Mouse (Mus musculus): Measurements from ENCODE around the gene Thap3. TPM values are rescaled to one million over a fixed set of nuclear protein-coding genes. Genes with fewer than 3 reads are reported as not detected.
A peak's percentile ranks its signal among the peaks of the same experiment; 100 is the strongest.

Thap3 gene
- polyA plus RNA-seq, 1 experiment from 2014 or later: 17.4 TPM

- peak overlapping the region; percentile 100 for H3K4me3 ChIP-seq (ENCODE audit: low read depth, low read length)
- H3K9me3 ChIP-seq (ENCODE audit: control insufficient read depth, low read length): no peaks in the 10 kb centered on the region
- peaks cover 13% of the 10 kb centered on the region for H3K36me3 ChIP-seq (ENCODE audit: control insufficient read depth, insufficient read depth, low read length)
- H3K9ac ChIP-seq (ENCODE audit: low read length): peak overlapping the region; percentile 85
- WGBS: under 1% methylated on average over 51 of the region's 111 CpGs
- no peak for DNase-seq (ENCODE audit: low spot score)
- H3K27me3 ChIP-seq (ENCODE audit: control insufficient read depth, insufficient read depth, low read length): no peaks in the 10 kb centered on the region
- H3K4me2 ChIP-seq (ENCODE audit: low read depth): peak overlapping the region; percentile 88
- H3K4me1 ChIP-seq (ENCODE audit: control insufficient read depth, insufficient read depth, low read length): peaks cover 13% of the 10 kb centered on the region; the same call in 1 of the 2 replicates
- ATAC-seq (ENCODE audit: insufficient read depth, low FRiP score, low TSS enrichment): peak; percentile 65; the same call in 1 of the 2 replicates
- H3K27ac ChIP-seq (ENCODE audit: low read depth, low read length): peak overlapping the region; percentile 60
Measured at GRCm38 (mm10) chr4:151995371-151996172, 6.8 kb upstream of the Thap3 start.

GRCm38 (mm10) chr4:151994228-151995171 lies 5.7 kb upstream of the Thap3 start:
- WGBS: under 1% methylated on average over 57 of the region's 61 CpGs
- H3K4me2 ChIP-seq (ENCODE audit: low read depth): peak overlapping the region; percentile 88

GRCm38 (mm10) chr4:151993035-151993434 lies 4.2 kb upstream of the Thap3 start:
- Histone ChIP-seq H3K36me3 (ENCODE audit: control insufficient read depth, insufficient read depth, low read length) (peaks cover 14% of the 10 kb centered on the region), H3K27me3 (ENCODE audit: control insufficient read depth, insufficient read depth, low read length) (no peaks in the 10 kb centered on the region), H3K9me3 (ENCODE audit: control insufficient read depth, low read length) (no peaks in the 10 kb centered on the region), H3K9ac (ENCODE audit: low read length) (no peak overlapping the region), H3K4me2 (ENCODE audit: low read depth) (no peak overlapping the region), H3K4me1 (ENCODE audit: control insufficient read depth, insufficient read depth, low read length) (peaks cover 16% of the 10 kb centered on the region), H3K4me3 (ENCODE audit: low read depth, low read length) (no peak overlapping the region), H3K27ac (ENCODE audit: low read depth, low read length) (no peak overlapping the region)
- ATAC-seq (ENCODE audit: insufficient read depth, low FRiP score, low TSS enrichment) (no peak), DNase-seq (ENCODE audit: low spot score) (no peak)
- 92% methylated on average over 6 of the region's 6 CpGs for WGBS

More at GRCm38 (mm10) chr4:151994228-151995171, 5.7 kb upstream of the Thap3 start:
- peak overlapping the region; percentile 60; the same call in 1 of the 2 replicates for H3K27ac ChIP-seq (ENCODE audit: low read depth, low read length)
- peaks cover 13% of the 10 kb centered on the region; the same call in 1 of the 2 replicates for H3K4me1 ChIP-seq (ENCODE audit: control insufficient read depth, insufficient read depth, low read length)
- H3K9ac ChIP-seq (ENCODE audit: low read length): peak overlapping the region; percentile 85
- no peaks in the 10 kb centered on the region for H3K27me3 ChIP-seq (ENCODE audit: control insufficient read depth, insufficient read depth, low read length)
- peaks cover 14% of the 10 kb centered on the region for H3K36me3 ChIP-seq (ENCODE audit: control insufficient read depth, insufficient read depth, low read length)
- DNase-seq (ENCODE audit: low spot score): peak; percentile 57
- H3K4me3 ChIP-seq (ENCODE audit: low read depth, low read length): peak overlapping the region; percentile 100
- no peaks in the 10 kb centered on the region for H3K9me3 ChIP-seq (ENCODE audit: control insufficient read depth, low read length)
- ATAC-seq (ENCODE audit: insufficient read depth, low FRiP score, low TSS enrichment): no peak

- no peak overlapping the region for H3K9ac ChIP-seq (ENCODE audit: low read length)
- no peaks in the 10 kb centered on the region for H3K9me3 ChIP-seq (ENCODE audit: control insufficient read depth, low read length)
- no peak overlapping the region for H3K4me2 ChIP-seq (ENCODE audit: low read depth)
- no peak overlapping the region for H3K27ac ChIP-seq (ENCODE audit: low read depth, low read length)
- ATAC-seq (ENCODE audit: insufficient read depth, low FRiP score, low TSS enrichment) (no peak), DNase-seq (ENCODE audit: low spot score) (no peak)
- H3K27me3 ChIP-seq (ENCODE audit: control insufficient read depth, insufficient read depth, low read length): no peaks in the 10 kb centered on the region
- H3K4me1 ChIP-seq (ENCODE audit: control insufficient read depth, insufficient read depth, low read length): peaks cover 19% of the 10 kb centered on the region
- 93% methylated on average over 9 of the region's 9 CpGs for WGBS
- H3K36me3 ChIP-seq (ENCODE audit: control insufficient read depth, insufficient read depth, low read length): peaks cover 14% of the 10 kb centered on the region
- H3K4me3 ChIP-seq (ENCODE audit: low read depth, low read length): no peak overlapping the region
Measured at GRCm38 (mm10) chr4:151992091-151992490, 3.3 kb upstream of the Thap3 start.

GRCm38 (mm10) chr4:151989110-151989488 lies 302 bp upstream of the Thap3 start:
- no peak overlapping the region for H3K9ac ChIP-seq (ENCODE audit: low read length)
- H3K27me3 ChIP-seq (ENCODE audit: control insufficient read depth, insufficient read depth, low read length): no peaks in the 10 kb centered on the region
- DNase-seq (ENCODE audit: low spot score): no peak
- WGBS: 25% methylated on average over 6 of the region's 6 CpGs
- H3K4me1 ChIP-seq (ENCODE audit: control insufficient read depth, insufficient read depth, low read length): peaks cover 13% of the 10 kb centered on the region
- peak overlapping the region; percentile 86 for H3K4me3 ChIP-seq (ENCODE audit: low read depth, low read length)
- no peak overlapping the region for H3K27ac ChIP-seq (ENCODE audit: low read depth, low read length)
- peak; percentile 29 for ATAC-seq (ENCODE audit: insufficient read depth, low FRiP score, low TSS enrichment)
- H3K9me3 ChIP-seq (ENCODE audit: control insufficient read depth, low read length): no peaks in the 10 kb centered on the region
- H3K36me3 ChIP-seq (ENCODE audit: control insufficient read depth, insufficient read depth, low read length): peaks cover 14% of the 10 kb centered on the region
- peak overlapping the region; percentile 84 for H3K4me2 ChIP-seq (ENCODE audit: low read depth)

- H3K36me3 ChIP-seq (ENCODE audit: control insufficient read depth, insufficient read depth, low read length): peaks cover 14% of the 10 kb centered on the region
- no peak overlapping the region for H3K27ac ChIP-seq (ENCODE audit: low read depth, low read length)
- ATAC-seq (ENCODE audit: insufficient read depth, low FRiP score, low TSS enrichment) (no peak), DNase-seq (ENCODE audit: low spot score) (no peak)
- H3K4me2 ChIP-seq (ENCODE audit: low read depth): peak overlapping the region; percentile 84
- H3K27me3 ChIP-seq (ENCODE audit: control insufficient read depth, insufficient read depth, low read length): no peaks in the 10 kb centered on the region
- peak overlapping the region; percentile 86 for H3K4me3 ChIP-seq (ENCODE audit: low read depth, low read length)
- H3K9ac ChIP-seq (ENCODE audit: low read length): peak overlapping the region; percentile 87
- no peaks in the 10 kb centered on the region for H3K9me3 ChIP-seq (ENCODE audit: control insufficient read depth, low read length)
- H3K4me1 ChIP-seq (ENCODE audit: control insufficient read depth, insufficient read depth, low read length): peaks cover 7% of the 10 kb centered on the region
- 31% methylated on average over 10 of the region's 10 CpGs for WGBS
Measured at GRCm38 (mm10) chr4:151988014-151988341, 819 bp downstream of the Thap3 start.

- ATAC-seq (ENCODE audit: insufficient read depth, low FRiP score, low TSS enrichment): no peak
- WGBS: 62% methylated on average over 8 of the region's 8 CpGs
- H3K27ac ChIP-seq (ENCODE audit: low read depth, low read length): no peak overlapping the region
- no peaks in the 10 kb centered on the region for H3K9me3 ChIP-seq (ENCODE audit: control insufficient read depth, low read length)
- peaks cover 10% of the 10 kb centered on the region for H3K36me3 ChIP-seq (ENCODE audit: control insufficient read depth, insufficient read depth, low read length)
- no peaks in the 10 kb centered on the region for H3K27me3 ChIP-seq (ENCODE audit: control insufficient read depth, insufficient read depth, low read length)
- H3K9ac ChIP-seq (ENCODE audit: low read length): no peak overlapping the region
- H3K4me3 ChIP-seq (ENCODE audit: low read depth, low read length): no peak overlapping the region
- H3K4me1 ChIP-seq (ENCODE audit: control insufficient read depth, insufficient read depth, low read length): peaks cover 7% of the 10 kb centered on the region
- H3K4me2 ChIP-seq (ENCODE audit: low read depth): no peak overlapping the region
- no peak for DNase-seq (ENCODE audit: low spot score)
Measured at GRCm38 (mm10) chr4:151986650-151987049, 2.1 kb downstream of the Thap3 start.

GRCm38 (mm10) chr4:151985886-151986285 lies 2.9 kb downstream of the Thap3 start:
- Histone ChIP-seq H3K9ac (ENCODE audit: low read length) (peak overlapping the region; percentile 32; the same call in 1 of the 2 replicates), H3K36me3 (ENCODE audit: control insufficient read depth, insufficient read depth, low read length) (peaks cover 5% of the 10 kb centered on the region)
- WGBS: 31% methylated on average over 10 of the region's 10 CpGs

More at GRCm38 (mm10) chr4:151985886-151986285, 2.9 kb downstream of the Thap3 start:
- Histone ChIP-seq H3K27me3 (ENCODE audit: control insufficient read depth, insufficient read depth, low read length) (no peaks in the 10 kb centered on the region), H3K27ac (ENCODE audit: low read depth, low read length) (no peak overlapping the region), H3K4me1 (ENCODE audit: control insufficient read depth, insufficient read depth, low read length) (peaks cover 7% of the 10 kb centered on the region), H3K9me3 (ENCODE audit: control insufficient read depth, low read length) (no peaks in the 10 kb centered on the region), H3K4me2 (ENCODE audit: low read depth) (no peak overlapping the region), H3K4me3 (ENCODE audit: low read depth, low read length) (no peak overlapping the region)
- DNase-seq (ENCODE audit: low spot score) (no peak), ATAC-seq (ENCODE audit: insufficient read depth, low FRiP score, low TSS enrichment) (no peak)

All from neural tube, embryonic 11.5 days (tissue).